Mouse (Mus musculus) hindbrain, embryonic 12.5 days (tissue): ENCODE measurements around the gene Wdr18. TPM values are rescaled to one million over a fixed set of nuclear protein-coding genes. Genes with fewer than 3 reads are reported as not detected.

ENCODE experiments used
- ATAC-seq: fragments of 200-750 bp; cut with Nextera tagmentation; 2 replicates; pipeline ENCODE4 v1.8.0; 2017; ENCODE audit warnings: moderate TSS enrichment; ENCODE audit not compliant: low FRiP score
- H3K27ac ChIP-seq: fragments of 300-500 bp; sonication (generic); 2 replicates; pipeline ENCODE4 v1.5.1; 2016; ENCODE audit warnings: mild to moderate bottlenecking
- H3K27me3 ChIP-seq: fragments of 300-500 bp; sonication (generic); 2 replicates; pipeline ENCODE4 v1.6.1; 2016; ENCODE audit warnings: mild to moderate bottlenecking
- H3K36me3 ChIP-seq: fragments of 300-500 bp; sonication (generic); 2 replicates; pipeline ENCODE4 v1.6.1; 2016; ENCODE audit warnings: mild to moderate bottlenecking
- H3K4me1 ChIP-seq: fragments of 300-500 bp; sonication (generic); 2 replicates; pipeline ENCODE4 v1.6.1; 2016
- H3K4me2 ChIP-seq: fragments of 300-500 bp; sonication (generic); replicated peaks from 2 replicates; pipeline ENCODE4 v1.6.1; 2016; ENCODE audit warnings: mild to moderate bottlenecking
- H3K4me3 ChIP-seq: fragments of 300-500 bp; sonication (generic); 2 replicates; pipeline ENCODE4 v1.5.1; 2016; ENCODE audit warnings: mild to moderate bottlenecking
- H3K9ac ChIP-seq: fragments of 300-500 bp; sonication (generic); 2 replicates; pipeline ENCODE4 v1.6.1; 2016; ENCODE audit warnings: mild to moderate bottlenecking, moderate library complexity
- H3K9me3 ChIP-seq: fragments of 300-500 bp; sonication (generic); replicated peaks from 2 replicates; pipeline ENCODE4 v1.6.1; 2016; ENCODE audit warnings: mild to moderate bottlenecking
- WGBS: fragments of 180-500 bp; shearing (Covaris S2); methylation state at CpG from one replicate; pipeline ENCODE4 v1.1.7; 2016; 5-methylcytosine and 5-hydroxymethylcytosine counted together
- polyA plus RNA-seq: library from polyadenylated mRNA; unstranded; fragments of >200 nt; fragmentation: Nextera tagmentation; extraction: Ambion mirVana; gene quantifications from 2 replicates; pipeline ENCODE4 v1.2.1, GENCODE M21; 2016

Gene Wdr18
- polyA plus RNA-seq, 1 experiment from 2014 or later, result 100 TPM

DNA sequence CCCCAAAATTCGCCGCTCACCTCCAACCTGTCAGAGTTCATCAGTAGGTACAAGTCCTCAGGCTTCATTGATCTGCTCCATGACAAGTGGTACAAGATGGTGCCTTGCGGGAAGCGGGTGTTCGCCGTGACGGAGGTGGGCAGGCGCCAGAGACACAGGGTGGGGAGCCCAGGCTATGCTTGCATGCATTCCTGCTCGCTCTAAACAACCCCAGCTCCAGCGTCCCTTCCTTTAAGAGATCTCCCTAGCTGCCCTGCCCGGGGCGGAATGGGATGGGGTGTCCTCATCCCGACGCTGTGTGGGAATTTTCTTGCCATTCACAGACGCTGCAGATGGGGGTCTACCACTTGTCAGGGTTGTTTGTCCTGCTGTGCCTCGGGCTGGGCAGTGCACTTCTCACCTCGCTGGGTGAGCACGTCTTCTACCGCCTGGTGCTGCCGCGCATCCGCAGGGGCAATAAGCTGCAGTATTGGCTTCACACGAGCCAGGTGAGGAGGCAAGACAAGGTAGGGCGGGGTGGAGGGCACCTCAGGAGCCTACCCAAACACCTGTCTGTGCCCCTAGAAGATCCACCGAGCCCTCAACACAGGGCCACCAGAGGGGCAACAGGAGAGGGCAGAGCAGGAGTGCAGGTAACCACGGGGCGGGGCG is 16.2 kb downstream of the Wdr18 start:
- no peak overlapping the region for H3K4me3 ChIP-seq
- no peak for ATAC-seq
- peaks cover under 1% of the 10 kb centered on the region for H3K4me1 ChIP-seq
- H3K4me2 ChIP-seq, result no peak overlapping the region
- H3K9ac ChIP-seq, result no peak overlapping the region
- peaks cover 55% of the 10 kb centered on the region for H3K36me3 ChIP-seq
- WGBS, result 90% methylated on average over 25 of the region's 28 CpGs
- no peaks in the 10 kb centered on the region for H3K9me3 ChIP-seq
- peaks cover 23% of the 10 kb centered on the region for H3K27me3 ChIP-seq
- no peak overlapping the region for H3K27ac ChIP-seq

DNA sequence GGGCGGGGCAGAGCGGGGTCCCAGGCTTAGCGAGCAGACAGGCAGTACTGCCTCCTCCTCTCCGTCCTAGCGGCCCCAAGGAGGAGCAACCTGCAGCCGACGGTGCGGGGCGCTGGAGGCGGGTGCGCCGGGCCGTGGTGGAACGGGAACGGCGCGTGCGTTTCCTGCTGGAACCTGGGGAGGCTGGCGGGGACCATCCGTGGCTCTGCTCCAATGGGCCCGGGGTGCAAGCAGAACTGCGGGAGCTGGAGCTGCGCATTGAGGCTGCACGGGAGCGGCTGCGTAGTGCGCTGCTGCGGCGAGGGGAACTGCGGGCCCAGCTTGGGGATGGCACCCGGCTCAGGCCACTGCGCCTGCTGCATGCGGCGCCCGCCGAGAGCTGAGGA is 16.8 kb downstream of the Wdr18 start:
- H3K9ac ChIP-seq, result no peak overlapping the region
- WGBS, result 73% methylated on average over 25 of the region's 36 CpGs
- no peak for ATAC-seq
- H3K4me2 ChIP-seq, result no peak overlapping the region
- peaks cover 18% of the 10 kb centered on the region for H3K27me3 ChIP-seq
- H3K4me1 ChIP-seq, result peaks cover 3% of the 10 kb centered on the region
- H3K36me3 ChIP-seq, result peaks cover 56% of the 10 kb centered on the region
- no peak overlapping the region for H3K4me3 ChIP-seq
- H3K9me3 ChIP-seq, result no peaks in the 10 kb centered on the region
- H3K27ac ChIP-seq, result no peak overlapping the region

DNA sequence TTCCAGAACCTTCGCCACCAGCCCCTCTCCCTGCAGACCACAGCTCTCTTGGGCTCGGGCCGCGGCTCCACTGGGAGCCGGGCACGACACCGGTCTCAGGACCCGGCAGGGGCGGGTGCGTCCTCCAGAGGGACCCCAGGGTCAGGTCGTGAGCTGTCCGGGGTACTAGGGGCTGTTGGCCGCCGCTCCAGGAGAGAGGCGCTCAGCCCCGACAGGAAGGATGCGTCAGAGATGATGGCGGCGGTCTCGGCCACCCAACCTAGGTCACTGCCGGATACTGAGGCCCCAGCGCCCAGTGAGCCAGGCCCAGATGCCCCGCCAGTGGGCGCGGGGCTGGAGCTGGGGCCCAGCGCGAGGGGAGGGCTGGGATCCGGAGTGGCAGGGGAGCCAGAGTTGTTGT is 17.4 kb downstream of the Wdr18 start:
- Histone ChIP-seq H3K4me3 (no peak overlapping the region), H3K9me3 (no peaks in the 10 kb centered on the region), H3K27me3 (peaks cover 12% of the 10 kb centered on the region), H3K4me2 (no peak overlapping the region), H3K27ac (no peak overlapping the region), H3K36me3 (peaks cover 56% of the 10 kb centered on the region), H3K9ac (no peak overlapping the region), H3K4me1 (peaks cover 6% of the 10 kb centered on the region)
- WGBS, result 83% methylated on average over 28 of the region's 28 CpGs
- ATAC-seq, result no peak

DNA sequence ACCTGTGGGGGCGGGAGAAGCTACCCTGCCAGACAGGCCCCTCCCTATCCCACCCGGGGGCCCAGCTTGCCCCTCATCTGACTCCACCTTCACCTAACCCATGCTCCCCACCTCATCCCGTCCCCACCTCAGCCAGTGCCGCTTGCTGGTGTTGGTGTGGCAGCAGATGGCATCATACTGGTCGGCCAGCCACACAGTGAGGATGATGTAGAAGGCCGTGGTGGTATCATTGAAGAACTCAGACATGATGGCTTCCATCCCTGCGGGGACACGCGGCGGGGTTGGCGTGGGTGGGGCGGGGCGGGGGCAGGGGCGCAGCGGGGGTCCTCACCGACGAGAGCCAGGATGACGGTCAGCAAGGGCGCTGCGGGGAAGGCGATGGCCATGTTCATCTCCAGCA is 18.1 kb downstream of the Wdr18 start:
- peaks cover 56% of the 10 kb centered on the region for H3K36me3 ChIP-seq
- 96% methylated on average over 21 of the region's 21 CpGs for WGBS

DNA sequence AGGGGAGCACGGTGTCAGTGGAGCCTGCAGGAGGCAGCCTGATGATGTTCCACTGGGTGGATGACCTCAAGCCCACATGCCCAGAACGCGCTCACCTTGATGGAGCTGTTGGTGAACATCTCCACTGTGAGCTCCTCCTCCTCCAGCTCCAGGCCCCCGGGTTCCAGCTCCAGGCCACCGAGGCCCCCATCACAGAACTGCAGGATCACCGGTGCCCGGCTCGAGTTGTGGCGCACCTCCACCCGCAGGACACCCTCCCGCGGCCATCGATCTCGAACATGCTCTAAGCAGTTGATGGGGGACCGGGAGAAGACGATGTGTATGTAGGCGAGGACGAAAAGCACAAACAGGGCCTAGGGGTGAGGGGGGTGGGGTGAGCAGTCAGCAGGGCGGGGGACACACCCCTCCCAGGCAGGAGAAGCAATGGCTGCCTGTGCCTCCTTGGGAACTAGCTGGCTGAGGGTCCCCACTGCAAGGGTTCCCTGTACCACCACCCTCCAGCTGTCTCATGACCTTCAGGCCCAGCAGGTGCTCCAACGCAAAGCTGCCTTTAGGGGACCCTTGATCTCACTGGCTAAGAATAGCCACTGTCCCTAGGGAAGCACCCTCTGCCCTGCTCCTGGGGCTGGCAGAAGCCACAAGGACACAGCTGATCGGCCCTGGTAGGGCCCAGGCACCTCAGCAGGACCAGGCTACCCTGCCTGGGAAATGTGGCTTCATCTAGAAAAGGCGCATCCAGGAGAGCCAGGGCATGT is 19.6 kb downstream of the Wdr18 start:
- ATAC-seq, result no peak
- H3K4me2 ChIP-seq, result no peak overlapping the region
- H3K9me3 ChIP-seq, result no peaks in the 10 kb centered on the region
- H3K27me3 ChIP-seq, result no peaks in the 10 kb centered on the region; the same call in 1 of the 2 replicates
- no peak overlapping the region for H3K4me3 ChIP-seq
- H3K36me3 ChIP-seq, result peaks cover 50% of the 10 kb centered on the region
- 95% methylated on average over 22 of the region's 22 CpGs for WGBS
- H3K27ac ChIP-seq, result no peak overlapping the region
- peaks cover 19% of the 10 kb centered on the region for H3K4me1 ChIP-seq
- H3K9ac ChIP-seq, result no peak overlapping the region

More for the DNA sequence above, 18.1 kb downstream of the Wdr18 start:
- no peaks in the 10 kb centered on the region for H3K9me3 ChIP-seq
- no peak overlapping the region for H3K4me3 ChIP-seq
- peaks cover 6% of the 10 kb centered on the region for H3K27me3 ChIP-seq
- H3K9ac ChIP-seq, result no peak overlapping the region
- peaks cover 13% of the 10 kb centered on the region for H3K4me1 ChIP-seq
- H3K4me2 ChIP-seq, result no peak overlapping the region
- H3K27ac ChIP-seq, result no peak overlapping the region
- no peak for ATAC-seq

DNA sequence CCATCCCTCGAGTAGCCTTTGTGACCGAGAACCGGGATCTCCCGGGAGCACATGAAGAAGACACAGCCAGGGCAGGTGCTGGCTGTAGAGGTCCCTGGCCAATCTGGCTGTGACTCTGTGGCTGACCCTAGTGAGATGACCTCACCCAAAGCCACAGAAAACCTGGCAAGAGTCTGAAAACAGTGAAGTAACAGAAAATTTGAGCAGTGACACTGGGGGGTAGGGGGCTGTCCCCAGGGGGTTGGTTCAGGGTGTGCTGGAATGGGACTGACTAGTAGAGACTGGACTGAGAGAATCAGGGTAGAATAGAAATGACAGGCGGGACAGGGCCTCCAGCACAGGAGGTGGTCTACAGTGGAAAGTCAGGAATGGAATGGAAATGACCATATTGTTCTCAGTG is 23.3 kb downstream of the Wdr18 start:
- 73% methylated on average over 5 of the region's 5 CpGs for WGBS
- H3K27me3 ChIP-seq, result peaks cover 17% of the 10 kb centered on the region
- ATAC-seq, result no peak
- no peaks in the 10 kb centered on the region for H3K9me3 ChIP-seq
- no peak overlapping the region for H3K27ac ChIP-seq
- peak overlapping the region; percentile 74 for H3K4me3 ChIP-seq
- H3K4me2 ChIP-seq, result peak overlapping the region; percentile 94
- H3K9ac ChIP-seq, result peak overlapping the region; percentile 91
- peaks cover 17% of the 10 kb centered on the region for H3K36me3 ChIP-seq
- H3K4me1 ChIP-seq, result peaks cover 32% of the 10 kb centered on the region

DNA sequence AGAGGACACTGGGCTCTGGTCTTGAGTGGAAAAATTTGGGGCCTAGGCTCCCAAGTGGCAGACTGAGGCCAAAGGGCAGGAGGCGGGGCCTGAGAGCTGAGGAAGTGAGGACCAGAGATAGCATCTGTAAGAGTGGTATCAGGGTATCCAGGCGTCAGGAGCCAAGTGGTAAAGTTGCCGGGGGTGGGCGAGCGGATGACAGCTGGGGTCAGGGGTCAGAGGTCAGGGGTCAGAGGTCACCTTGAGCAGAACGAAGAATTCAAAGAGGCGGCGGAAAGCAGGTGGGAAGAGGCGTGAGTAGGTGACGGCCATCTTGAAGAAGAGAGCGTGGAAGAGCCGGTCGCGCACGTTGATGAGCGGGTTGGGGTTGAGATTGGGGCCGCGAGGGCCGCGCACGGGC is 23.7 kb downstream of the Wdr18 start:
- H3K4me1 ChIP-seq, result peaks cover 35% of the 10 kb centered on the region
- peak overlapping the region; percentile 95 for H3K27ac ChIP-seq
- peak overlapping the region; percentile 91 for H3K9ac ChIP-seq
- H3K27me3 ChIP-seq, result peaks cover 21% of the 10 kb centered on the region
- under 1% methylated on average over 21 of the region's 21 CpGs for WGBS
- peak overlapping the region; percentile 94 for H3K4me2 ChIP-seq
- peak; percentile 4 for ATAC-seq
- peaks cover 13% of the 10 kb centered on the region for H3K36me3 ChIP-seq
- H3K9me3 ChIP-seq, result no peaks in the 10 kb centered on the region
- peak overlapping the region; percentile 74 for H3K4me3 ChIP-seq

DNA sequence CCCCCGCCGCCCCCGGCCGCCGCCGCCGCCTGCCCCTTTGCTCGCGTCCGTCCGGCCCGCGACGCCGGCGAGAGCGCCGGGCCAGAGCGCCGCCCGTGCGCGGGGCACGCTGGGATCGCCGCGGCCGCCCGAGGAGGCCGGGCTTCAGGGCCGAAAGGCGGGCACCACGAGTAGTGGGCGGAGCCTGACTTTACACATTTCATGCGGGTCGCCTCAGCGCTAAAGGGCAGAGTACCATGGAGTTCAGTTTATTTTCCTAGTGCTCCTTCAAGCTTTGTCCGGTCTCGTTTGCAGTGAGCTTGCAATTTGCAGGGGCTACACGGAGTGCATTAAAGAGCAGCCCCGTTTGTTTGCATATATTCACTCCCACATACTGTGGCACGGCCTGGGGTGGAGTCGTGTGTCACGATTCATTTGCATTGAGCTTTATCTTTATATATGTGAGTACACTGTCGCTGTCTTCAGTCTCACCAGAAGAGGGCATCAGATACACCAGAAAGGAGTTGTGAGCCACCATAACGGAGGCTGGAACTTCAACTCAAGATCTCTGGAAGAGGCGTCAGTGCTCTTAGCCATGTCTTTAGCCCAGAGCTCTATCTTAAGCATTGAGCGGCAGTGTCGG is 24.4 kb downstream of the Wdr18 start, which contains the start of gene Tmem259:
Gene Tmem259 (minus strand): TSS at position 136 of the 622 bp plus-strand sequence.
- Histone ChIP-seq H3K9me3 (no peaks in the 10 kb centered on the region), H3K4me1 (peaks cover 36% of the 10 kb centered on the region), H3K4me3 (peak within 1 kb of the TSS; percentile 74), H3K4me2 (peak within 1 kb of the TSS; percentile 94), H3K36me3 (peaks cover 6% of the 10 kb centered on the region), H3K9ac (peak within 1 kb of the TSS; percentile 91), H3K27ac (peak within 1 kb of the TSS; percentile 95), H3K27me3 (peaks cover 28% of the 10 kb centered on the region)
- WGBS, result 1% methylated on average over 49 of the region's 49 CpGs
- peak; percentile 82 for ATAC-seq

DNA sequence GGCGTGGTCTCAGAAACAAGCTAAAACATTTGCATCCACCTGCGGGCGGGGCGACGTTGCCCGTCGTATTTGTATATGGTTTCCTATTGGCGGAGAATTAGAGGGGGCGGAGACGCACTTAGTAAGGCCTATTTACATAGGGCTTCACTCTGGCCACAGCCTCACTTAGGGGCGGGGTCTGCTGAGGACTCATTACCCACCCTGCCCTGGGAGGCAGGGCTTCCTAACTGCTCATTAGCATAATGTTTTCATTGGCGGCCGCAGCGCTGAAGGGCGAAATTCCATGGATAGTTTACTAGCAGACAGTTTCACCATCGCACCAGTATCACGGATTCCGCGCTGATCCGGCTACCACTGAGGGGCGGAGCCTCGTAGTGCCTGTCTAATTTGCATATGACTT is 24.9 kb downstream of the Wdr18 start:
- Histone ChIP-seq H3K4me2 (peak overlapping the region; percentile 94), H3K9me3 (no peaks in the 10 kb centered on the region), H3K4me3 (peak overlapping the region; percentile 74), H3K27me3 (peaks cover 33% of the 10 kb centered on the region), H3K36me3 (peaks cover 4% of the 10 kb centered on the region; the same call in 1 of the 2 replicates), H3K4me1 (peaks cover 40% of the 10 kb centered on the region), H3K27ac (peak overlapping the region; percentile 95), H3K9ac (peak overlapping the region; percentile 64)
- under 1% methylated on average over 22 of the region's 22 CpGs for WGBS
- peak; percentile 94 for ATAC-seq

DNA sequence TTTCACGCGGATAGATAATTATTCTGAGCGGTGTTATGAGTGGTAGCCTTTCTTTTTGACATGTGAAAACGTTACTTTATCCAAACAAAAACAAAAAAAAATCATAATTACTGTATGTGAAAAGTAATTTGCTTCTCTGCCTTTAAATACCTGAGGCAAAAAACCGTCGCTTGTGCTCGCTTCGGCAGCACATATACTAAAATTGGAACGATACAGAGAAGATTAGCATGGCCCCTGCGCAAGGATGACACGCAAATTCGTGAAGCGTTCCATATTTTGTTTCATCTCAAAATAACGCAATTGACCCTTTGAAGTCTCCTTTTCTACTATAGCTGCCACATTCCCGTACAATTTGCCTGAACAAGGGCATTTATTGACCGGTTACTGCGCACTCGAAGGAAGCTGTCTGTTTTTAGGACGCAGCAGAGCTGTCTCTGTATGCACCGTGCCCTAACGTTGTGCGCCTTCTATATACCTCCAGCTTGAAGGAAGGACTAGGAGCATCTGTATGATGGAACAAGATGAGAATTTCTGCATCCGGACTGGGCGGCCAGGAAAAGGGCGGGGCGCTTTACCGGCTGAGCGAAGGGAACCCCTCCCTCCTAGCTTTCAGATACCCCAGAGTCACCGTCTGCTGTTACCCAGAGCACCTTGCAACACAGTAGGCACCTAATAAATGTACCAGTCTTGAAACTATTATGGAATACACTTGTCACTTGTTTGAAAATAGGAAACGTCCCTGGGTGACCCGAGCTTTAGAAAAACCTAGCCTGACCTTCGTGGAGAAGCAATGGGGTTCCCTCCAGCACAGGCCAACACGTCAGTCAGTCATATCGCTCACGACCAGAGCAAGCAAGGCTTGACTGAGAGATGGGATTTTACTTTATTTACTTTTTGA is 25.6 kb downstream of the Wdr18 start:
- Histone ChIP-seq H3K4me1 (peaks cover 41% of the 10 kb centered on the region), H3K36me3 (peaks cover 4% of the 10 kb centered on the region; the same call in 1 of the 2 replicates), H3K4me2 (peak overlapping the region; percentile 94), H3K27me3 (peaks cover 39% of the 10 kb centered on the region), H3K9ac (peak overlapping the region; percentile 64), H3K9me3 (no peaks in the 10 kb centered on the region), H3K4me3 (peak overlapping the region; percentile 74), H3K27ac (peak overlapping the region; percentile 95)
- WGBS, result 4% methylated on average over 35 of the region's 35 CpGs
- ATAC-seq, result no peak

DNA sequence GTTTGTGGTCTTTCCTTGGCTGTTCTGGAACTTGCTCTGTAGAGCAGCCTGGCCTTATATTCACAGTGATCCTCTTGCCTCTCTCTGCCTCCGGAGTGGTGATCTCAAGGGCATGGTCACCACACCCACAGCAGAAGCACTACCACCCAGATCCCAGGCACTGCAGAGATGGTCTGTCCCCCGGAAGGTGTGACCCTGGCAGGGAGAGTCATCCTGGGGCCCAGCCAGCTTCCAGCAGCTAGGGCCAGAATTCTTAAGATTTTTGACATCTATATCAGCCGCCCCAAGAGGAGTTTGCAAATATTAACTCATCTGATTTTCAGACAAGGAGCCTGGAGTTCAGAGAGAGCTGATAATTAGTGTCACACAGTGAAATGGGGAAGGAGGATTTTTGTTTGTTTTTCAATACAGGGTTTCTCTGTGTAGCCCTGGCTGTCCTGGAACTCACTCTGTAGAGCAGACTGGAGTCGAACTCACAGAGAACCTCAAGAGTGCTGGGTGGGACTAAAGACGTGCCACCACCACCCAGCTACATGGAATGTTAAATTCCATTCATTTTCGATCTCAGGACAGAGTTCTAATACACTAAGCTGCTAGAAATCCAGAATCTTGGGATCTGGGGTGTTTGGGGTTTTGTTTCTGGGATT is 26.4 kb downstream of the Wdr18 start:
- H3K9me3 ChIP-seq, result no peaks in the 10 kb centered on the region
- H3K27me3 ChIP-seq, result peaks cover 46% of the 10 kb centered on the region
- H3K36me3 ChIP-seq, result 0 out of 2 replicates have a peak, but pooled peaks cover under 1% of the 10 kb centered on the region
- WGBS, result 47% methylated on average over 6 of the region's 6 CpGs
- peak overlapping the region; percentile 74 for H3K4me3 ChIP-seq
- H3K4me2 ChIP-seq, result peak overlapping the region; percentile 94
- no peak for ATAC-seq
- peaks cover 41% of the 10 kb centered on the region for H3K4me1 ChIP-seq
- peak overlapping the region; percentile 95 for H3K27ac ChIP-seq
- H3K9ac ChIP-seq, result peak overlapping the region; percentile 64; the same call in 1 of the 2 replicates
